Mouse (Mus musculus): ENCODE measurements around the gene Fosl2.

DNA sequence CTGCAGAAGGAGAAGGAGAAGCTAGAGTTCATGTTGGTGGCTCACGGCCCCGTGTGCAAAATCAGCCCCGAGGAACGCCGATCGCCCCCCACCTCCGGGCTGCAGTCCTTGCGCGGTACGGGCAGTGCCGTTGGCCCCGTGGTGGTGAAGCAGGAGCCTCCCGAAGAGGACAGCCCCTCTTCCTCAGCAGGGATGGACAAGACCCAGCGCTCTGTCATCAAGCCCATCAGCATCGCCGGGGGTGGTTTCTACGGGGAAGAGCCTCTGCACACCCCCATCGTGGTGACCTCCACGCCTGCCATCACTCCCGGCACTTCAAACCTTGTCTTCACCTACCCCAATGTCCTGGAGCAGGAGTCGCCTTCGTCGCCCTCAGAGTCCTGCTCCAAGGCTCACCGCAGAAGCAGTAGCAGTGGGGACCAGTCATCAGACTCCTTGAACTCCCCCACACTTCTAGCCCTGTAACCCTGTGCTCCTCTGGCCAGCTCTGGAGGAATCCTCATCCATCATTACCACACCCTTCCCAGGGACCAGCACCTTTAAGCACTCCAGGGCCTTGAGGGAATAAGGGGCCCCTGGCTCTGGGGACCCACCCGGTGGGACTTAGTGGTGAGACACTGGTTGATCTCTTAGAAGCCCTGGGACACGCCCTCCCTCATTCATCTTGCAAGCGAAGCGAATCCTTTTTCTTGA lies 17.3 kb downstream of the Fosl2 start:
- TF ChIP-seq CTCF (conservative IDR thresholded peaks at IDR 0.05; ENCODE audit: low read length) (no peak), POU5F1 (IDR thresholded peaks at IDR 0.05; ENCODE audit: borderline replicate concordance, low read length) (no peak), NANOG (IDR thresholded peaks at IDR 0.05; ENCODE audit: borderline replicate concordance, low read length) (no peak)

Data from E14TG2a.4 (cell line).